Mouse (Mus musculus) macrophage (primary cell): Measurements from ENCODE around the gene Ampd2. TPM values are rescaled to one million over a fixed set of nuclear protein-coding genes. Genes with fewer than 3 reads are reported as not detected.

Experiments
- H3K27ac ChIP-seq: fragments of 350-480 bp; formaldehyde crosslinking; 2 replicates; pipeline ENCODE4 v1.9.0; 2021
- H3K36me3 ChIP-seq: fragments of 350-480 bp; formaldehyde crosslinking; 2 replicates; pipeline ENCODE4 v1.9.0; 2021; ENCODE audit errors: inconsistent target
- H3K4me3 ChIP-seq: fragments of 350-480 bp; formaldehyde crosslinking; 2 replicates; pipeline ENCODE4 v1.9.0; 2021; ENCODE audit errors: inconsistent target
- H3K79me2 ChIP-seq: fragments of 350-480 bp; formaldehyde crosslinking; 2 replicates; pipeline ENCODE4 v1.9.0; 2021; ENCODE audit errors: inconsistent target
- WGBS: methylation state at CpG from one replicate; pipeline ENCODE4 v1.1.7; 2026; ENCODE audit warnings: inconsistent platforms; ENCODE audit not compliant: missing documents; 5-methylcytosine and 5-hydroxymethylcytosine counted together
- polyA plus RNA-seq: library from polyadenylated mRNA; stranded (reverse); fragments of 250-400 nt; gene quantifications from 3 replicates; pipeline ENCODE4 v1.2.4, GENCODE M21; 2018; ENCODE audit warnings: inconsistent platforms

Gene Ampd2
- polyA plus RNA-seq, 1 experiment from 2014 or later = 7.1 TPM

DNA sequence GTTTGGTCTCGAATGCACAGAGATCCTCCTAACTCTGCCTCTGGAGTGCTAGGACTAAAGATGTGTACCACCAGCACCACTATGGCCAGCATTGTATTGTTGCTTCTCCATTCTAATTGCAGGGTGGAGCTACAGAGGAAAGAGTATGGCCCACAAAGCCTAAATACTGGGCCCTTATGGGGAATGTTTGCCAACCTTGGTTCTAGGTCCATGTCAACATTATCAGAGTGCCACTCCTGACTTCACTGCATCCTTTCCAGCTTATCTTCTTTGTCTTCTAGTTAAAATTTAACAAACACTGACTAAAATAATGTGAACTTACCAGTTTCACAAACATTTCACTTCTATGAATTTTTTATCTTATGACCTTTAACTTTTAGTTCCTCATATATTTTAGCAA is 59.9 kb downstream of the Ampd2 start:
- no peak overlapping the region for H3K27ac ChIP-seq

DNA sequence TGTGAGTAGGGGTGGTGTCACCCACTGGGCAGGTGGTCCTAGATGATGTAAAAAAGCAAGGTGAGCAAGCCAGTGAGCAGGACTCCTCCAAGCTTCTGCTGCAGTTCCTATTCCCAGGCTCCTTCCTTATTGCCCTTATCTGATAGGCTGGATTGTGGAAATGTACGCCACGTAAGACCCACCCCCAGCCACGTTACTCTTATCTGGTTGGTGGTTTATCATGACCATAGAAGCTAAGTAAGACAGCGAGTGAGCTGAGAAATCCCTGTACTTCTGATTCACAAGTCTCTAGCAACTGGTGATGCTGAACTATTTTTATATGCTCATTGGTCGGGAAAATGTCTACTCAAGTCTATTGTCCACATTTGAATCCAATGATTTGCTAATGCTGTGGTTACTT is 60.4 kb downstream of the Ampd2 start:
- H3K27ac ChIP-seq = no peak overlapping the region
- H3K79me2 ChIP-seq = no peaks in the 10 kb centered on the region
- no peaks in the 10 kb centered on the region for H3K36me3 ChIP-seq
- no peak overlapping the region for H3K4me3 ChIP-seq
- WGBS = 74% methylated on average over 5 of the region's 5 CpGs

More for the DNA sequence above, 59.9 kb downstream of the Ampd2 start:
- WGBS = 92% methylated on average over 1 of the region's 1 CpGs
- no peaks in the 10 kb centered on the region for H3K79me2 ChIP-seq
- no peaks in the 10 kb centered on the region for H3K36me3 ChIP-seq
- no peak overlapping the region for H3K4me3 ChIP-seq

DNA sequence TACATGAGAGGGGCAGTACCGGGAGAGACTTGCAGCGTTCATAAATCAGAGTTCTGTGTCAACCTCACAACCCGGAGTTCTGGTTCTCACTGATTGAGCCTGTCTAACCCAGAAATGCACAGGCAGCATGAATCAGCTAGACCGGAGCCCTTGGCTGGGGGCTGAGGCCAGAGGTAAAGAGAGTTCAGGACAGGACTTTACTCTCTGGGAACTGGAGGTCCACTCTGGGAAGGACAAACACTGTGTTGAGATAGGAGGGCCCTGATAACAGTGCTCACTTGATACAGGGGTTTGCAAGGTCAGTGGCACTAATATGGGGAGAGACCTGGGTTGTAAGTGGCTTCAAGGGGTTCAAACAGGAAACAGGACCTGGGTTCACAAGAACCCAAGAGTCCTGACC is 61.1 kb downstream of the Ampd2 start:
- Histone ChIP-seq H3K4me3 (no peak overlapping the region), H3K79me2 (no peaks in the 10 kb centered on the region), H3K36me3 (no peaks in the 10 kb centered on the region), H3K27ac (no peak overlapping the region)
- 53% methylated on average over 4 of the region's 4 CpGs for WGBS

Other genes with a start within 250 kb of the Ampd2 start
- not detected in 3 replicates for gene Eps8l3, start 209.4 kb downstream of the Ampd2 start, polyA plus RNA-seq
- gene Gstm5, start 190.8 kb downstream of the Ampd2 start, polyA plus RNA-seq = 10.0 to 14.8 TPM (median 14.2 TPM) in 3 replicates
- gene Gstm7, start 154.8 kb downstream of the Ampd2 start, polyA plus RNA-seq = 0.27 to 0.37 TPM in 2 of 3 replicates, not detected in the other
- gene Gstm6, start 142.9 kb downstream of the Ampd2 start, polyA plus RNA-seq = not detected in 3 replicates
- gene Gstm3, start 117.4 kb downstream of the Ampd2 start, polyA plus RNA-seq = not detected in 3 replicates
- gene Gstm2, start 100.2 kb downstream of the Ampd2 start, polyA plus RNA-seq = 5.8 to 12.2 TPM (median 10.0 TPM) in 3 replicates
- 150 to 391 TPM (median 384 TPM) in 3 replicates for gene Gstm1, start 68.7 kb downstream of the Ampd2 start, polyA plus RNA-seq
- gene Gstm4, start 41.8 kb downstream of the Ampd2 start, polyA plus RNA-seq = 10.1 to 17.6 TPM (median 15.1 TPM) in 3 replicates
- gene Gnat2, start 6.1 kb upstream of the Ampd2 start, polyA plus RNA-seq = not detected in 3 replicates
- gene Gnai3, start 59.5 kb upstream of the Ampd2 start, polyA plus RNA-seq = 64.3 to 104 TPM (median 77.4 TPM) in 3 replicates
- not detected in 3 replicates for gene Gpr61, start 68.2 kb upstream of the Ampd2 start, polyA plus RNA-seq
- gene Amigo1, start 99.7 kb upstream of the Ampd2 start, polyA plus RNA-seq = 0.90 to 2.1 TPM (median 1.1 TPM) in 3 replicates
- 7.2 to 11.4 TPM (median 8.4 TPM) in 3 replicates for gene Cyb561d1, start 114.6 kb upstream of the Ampd2 start, polyA plus RNA-seq
- 1.9 to 3.0 TPM (median 2.4 TPM) in 3 replicates for gene Atxn7l2, start 124.3 kb upstream of the Ampd2 start, polyA plus RNA-seq
- gene Sypl2, start 140.0 kb upstream of the Ampd2 start, polyA plus RNA-seq = 0.04 TPM in 1 of 3 replicates, not detected in the others
- gene Psma5, start 170.3 kb upstream of the Ampd2 start, polyA plus RNA-seq = 106 to 127 TPM (median 113 TPM) in 3 replicates
- gene Sort1, start 197.4 kb upstream of the Ampd2 start, polyA plus RNA-seq = 26.1 to 55.7 TPM (median 27.5 TPM) in 3 replicates